Mouse (Mus musculus) neutrophil, adult 59 days (primary cell): ENCODE results near the gene Osbpl2. TPM values are rescaled to one million over a fixed set of nuclear protein-coding genes. Genes with fewer than 3 reads are reported as not detected.

ENCODE experiments used
- total RNA-seq, 2 experiments: library from RNA; stranded (reverse); gene quantifications; 1 replicate in 1 of 2; 2 replicates in 1 of 2; pipeline ENCODE4 v1.2.4; 2023

Osbpl2 gene
- 10 to 100 TPM; 72.1 to 78.5 TPM for total RNA-seq

DNA sequence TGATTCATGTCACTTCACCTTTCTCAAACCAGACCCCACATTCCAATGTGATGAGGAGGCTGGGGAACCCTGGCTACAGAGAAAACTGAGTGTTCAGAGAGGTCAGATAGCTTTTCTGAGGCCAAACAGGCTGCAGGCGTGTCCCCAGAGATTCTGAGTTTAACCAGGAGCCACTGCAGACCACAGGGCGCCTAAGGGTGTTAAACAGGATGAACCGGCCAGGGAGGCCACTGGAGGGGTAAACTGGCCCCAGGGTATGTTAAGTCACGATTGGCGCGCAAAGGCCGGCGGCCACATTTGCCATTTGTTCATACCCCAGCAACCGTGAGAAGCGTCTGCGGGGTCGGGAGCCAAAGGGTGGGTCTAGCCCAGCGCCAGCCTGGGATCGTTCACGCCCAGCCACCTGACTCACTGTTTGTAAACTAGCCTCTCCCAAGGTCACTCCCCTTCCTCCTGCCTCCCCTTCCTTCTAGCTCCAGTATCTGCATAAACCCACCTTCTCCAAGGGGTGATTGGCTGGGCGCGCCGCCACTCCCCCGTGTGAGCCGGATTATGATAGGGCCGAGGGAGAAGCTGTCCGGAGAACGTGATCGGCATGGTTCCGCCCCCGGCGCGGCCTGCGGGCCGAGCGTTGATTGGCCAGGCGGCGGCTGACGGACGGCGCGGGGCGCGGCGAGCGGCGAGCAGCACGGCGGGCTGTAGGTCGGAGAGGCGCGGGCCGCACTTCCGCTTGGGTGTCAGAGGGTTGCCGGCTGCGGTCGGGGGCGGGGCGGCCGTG lies at the start of gene Osbpl2:
Gene Osbpl2 (plus strand): TSS at position 646 of the 778 bp plus-strand sequence.

DNA sequence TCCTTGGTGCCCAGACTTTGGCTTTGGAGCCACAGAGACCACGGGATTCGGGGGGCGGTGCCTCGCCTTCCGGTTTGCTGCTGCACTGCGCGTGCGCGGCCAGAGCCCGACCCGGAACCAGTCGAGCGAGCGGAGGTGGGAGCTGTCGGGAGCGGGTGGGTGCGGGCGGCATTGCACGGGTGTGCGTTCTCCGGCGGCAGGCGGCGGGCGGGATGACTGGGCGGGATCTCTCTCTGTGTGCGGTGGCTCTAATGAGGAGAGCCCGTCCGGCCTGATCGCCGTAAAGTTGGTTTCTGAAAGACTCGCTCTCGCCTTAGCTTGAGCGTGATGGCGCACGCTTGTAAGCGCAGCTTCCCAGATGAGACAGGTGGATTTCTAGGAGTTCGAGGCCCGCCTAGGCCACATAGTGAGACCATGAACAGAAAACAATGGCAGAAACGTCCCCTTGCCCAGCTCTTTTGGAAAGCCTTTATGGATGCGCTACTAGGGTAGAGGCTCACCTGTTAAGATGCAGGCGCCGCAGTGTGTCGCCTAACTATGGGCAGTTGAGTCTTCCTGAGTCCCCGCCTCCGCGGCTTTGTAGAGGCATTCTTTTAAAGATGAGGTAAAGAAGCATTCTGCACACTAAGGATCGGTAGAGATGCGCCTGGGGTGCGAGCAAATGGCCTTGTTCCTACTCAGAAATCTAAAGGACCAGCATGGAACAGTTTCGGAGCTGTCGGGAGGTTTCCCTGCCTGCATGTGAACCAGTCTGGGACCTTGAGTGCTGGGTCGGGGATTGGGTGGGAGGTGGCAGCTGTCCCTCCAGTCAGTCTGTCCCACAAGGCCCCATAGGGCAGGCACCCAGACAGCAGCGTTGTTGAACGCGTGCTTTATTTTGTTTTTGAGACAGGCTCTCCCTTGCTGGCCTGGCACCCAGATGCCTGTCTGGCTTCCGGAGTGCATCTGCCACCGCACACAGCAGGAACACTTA lies 48.3 kb upstream of the Osbpl2 start, which contains the start of gene Mtg2:
Gene Mtg2 (plus strand): TSS at position 108 of the 973 bp plus-strand sequence.

DNA sequence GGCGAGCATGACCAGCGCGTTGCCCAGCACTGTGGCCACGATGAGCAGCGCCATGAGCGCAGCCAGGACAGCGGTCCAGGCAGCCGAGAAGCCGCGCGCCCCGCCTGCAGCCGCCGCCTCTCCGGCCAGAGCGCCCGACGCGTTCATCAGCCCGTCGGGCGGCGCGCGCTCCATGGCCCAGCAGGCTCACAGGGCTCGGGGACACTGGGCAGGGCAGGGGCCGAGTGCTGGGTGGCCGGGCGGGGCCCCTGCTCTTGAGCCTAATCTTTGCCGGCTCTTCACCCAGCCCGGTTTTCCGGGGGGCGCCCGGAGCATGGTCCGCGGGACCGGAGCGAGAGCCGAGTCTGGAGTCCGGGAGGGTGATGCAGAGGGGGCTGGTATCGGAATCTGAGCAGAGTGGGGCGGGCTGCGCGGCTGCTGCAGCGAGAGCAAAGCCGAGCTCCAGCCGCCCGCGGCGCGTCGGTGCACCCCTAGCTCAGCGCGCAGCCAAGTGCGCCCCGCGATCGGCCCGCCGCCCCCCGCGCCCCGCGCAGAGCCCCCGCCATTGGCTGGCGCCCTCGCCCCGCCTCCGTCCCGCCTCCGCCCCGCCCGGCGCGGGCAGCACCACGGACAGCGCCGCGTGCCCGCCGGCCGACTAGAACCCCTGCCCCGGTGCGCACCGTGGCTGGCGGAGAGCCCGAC lies 15.0 kb upstream of the Osbpl2 start, which contains the start of gene Hrh3:
Gene Hrh3 (minus strand): TSS at position 511 of the 681 bp plus-strand sequence.

DNA sequence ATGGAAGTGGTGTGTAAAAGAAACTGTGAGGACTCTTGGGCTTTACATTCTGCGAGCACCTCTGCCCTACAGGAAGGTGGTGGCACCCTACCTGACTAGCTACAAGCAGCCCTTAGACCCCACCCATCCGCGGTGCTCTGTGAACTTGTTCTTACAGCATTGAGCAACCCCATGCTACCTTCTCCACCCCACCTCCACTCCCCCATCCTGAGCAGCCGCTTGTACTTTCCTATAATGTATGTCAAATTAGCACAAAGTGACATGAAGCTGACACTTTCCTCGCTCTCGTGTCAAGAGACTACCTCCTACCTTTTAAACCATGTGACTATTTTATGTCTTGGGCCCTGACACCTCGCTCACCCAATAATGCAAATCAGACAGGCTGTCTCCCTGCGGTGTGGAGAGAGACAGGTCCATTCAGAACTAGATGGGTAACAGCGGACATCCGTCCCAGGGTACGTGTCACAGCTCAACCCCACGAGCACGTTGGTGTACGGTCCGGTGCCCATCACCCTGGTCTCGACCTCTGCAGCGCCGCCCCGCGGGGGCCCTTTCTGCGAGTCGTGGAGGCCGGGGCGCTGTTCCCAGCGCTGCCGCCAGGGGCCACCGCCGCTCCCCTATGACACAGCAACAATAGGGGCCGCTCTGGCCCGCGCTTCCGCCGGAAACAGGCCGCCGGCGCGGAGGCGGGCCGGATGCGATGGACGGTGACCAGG lies 51.9 kb downstream of the Osbpl2 start, which contains the start of gene Adrm1:
Gene Adrm1 (plus strand): TSS at position 680 of the 716 bp plus-strand sequence.

Other genes with a start within 250 kb of the Osbpl2 start
- gene Taf4, start 142.7 kb upstream of the Osbpl2 start, total RNA-seq: 10 to 100 TPM; 34.7 to 35.2 TPM
- 10 to 100 TPM; 17.8 to 17.9 TPM for gene Lsm14b, start 94.3 kb upstream of the Osbpl2 start, total RNA-seq
- 100 to 1,000 TPM; 143 to 165 TPM for gene Psma7, start 76.9 kb upstream of the Osbpl2 start, total RNA-seq
- 1 to 10 TPM; 3.9 to 4.2 TPM for gene Ss18l1, start 76.8 kb upstream of the Osbpl2 start, total RNA-seq
- gene Mtg2, start 48.7 kb upstream of the Osbpl2 start, total RNA-seq: 1 to 10 TPM; 6.6 to 8.4 TPM
- gene Hrh3, start 14.8 kb upstream of the Osbpl2 start, total RNA-seq: not detected
- gene Adrm1, start 52.2 kb downstream of the Osbpl2 start, total RNA-seq: 10 to 100 TPM; 71.8 to 74.1 TPM
- under 1 TPM; 0.71 TPM for gene Lama5, start 106.6 kb downstream of the Osbpl2 start, total RNA-seq
- gene Rps21, start 138.1 kb downstream of the Osbpl2 start, total RNA-seq: 100 to 1,000 TPM; 517 to 537 TPM
- gene Cables2, start 154.2 kb downstream of the Osbpl2 start, total RNA-seq: 10 to 100 TPM; 25.6 to 27.2 TPM
- gene Rbbp8nl, start 170.6 kb downstream of the Osbpl2 start, total RNA-seq: not detected
- gene Gata5, start 215.4 kb downstream of the Osbpl2 start, total RNA-seq: not detected